Mouse (Mus musculus) liver, postnatal 0 days (tissue): ENCODE data around the gene Tns1. TPM values are rescaled to one million over a fixed set of nuclear protein-coding genes. Genes with fewer than 3 reads are reported as not detected.

ENCODE experiments used
- ATAC-seq: fragments of 200-750 bp; cut with Nextera tagmentation; 2 replicates; pipeline ENCODE4 v1.8.0; 2017; ENCODE audit warnings: mild to moderate bottlenecking, moderate library complexity
- DNase-seq: peaks from one replicate; pipeline ENCODE4 v3.0.0-alpha.2; 2016
- H3K27ac ChIP-seq: fragments of 300-500 bp; sonication (generic); 2 replicates; pipeline ENCODE4 v1.5.1; 2014; ENCODE audit warnings: antibody characterized with exemption, moderate library complexity, mild to moderate bottlenecking, low read depth
- H3K27me3 ChIP-seq: fragments of 300-500 bp; sonication (generic); 2 replicates; pipeline ENCODE4 v1.6.1; 2014; ENCODE audit warnings: low read length, control low read depth, mixed read lengths; ENCODE audit not compliant: insufficient read depth
- H3K36me3 ChIP-seq: fragments of 300-500 bp; sonication (generic); replicated peaks from 2 replicates; pipeline ENCODE4 v1.6.1; 2014; ENCODE audit warnings: mild to moderate bottlenecking, control low read depth, low read length, moderate library complexity, mixed read lengths; ENCODE audit not compliant: insufficient read depth
- H3K4me1 ChIP-seq: fragments of 300-500 bp; sonication (generic); 2 replicates; pipeline ENCODE4 v1.6.1; 2014; ENCODE audit warnings: antibody characterized with exemption, mild to moderate bottlenecking, control low read depth; ENCODE audit not compliant: insufficient read depth
- H3K4me2 ChIP-seq: fragments of 300-500 bp; sonication (generic); 2 replicates; pipeline ENCODE4 v1.6.1; 2014; ENCODE audit warnings: low read depth, mild to moderate bottlenecking, low read length, moderate library complexity, mixed read lengths
- H3K4me3 ChIP-seq: fragments of 300-500 bp; sonication (generic); 2 replicates; pipeline ENCODE4 v1.5.1; 2014; ENCODE audit warnings: low read depth, low read length
- H3K9ac ChIP-seq: fragments of 300-500 bp; sonication (generic); replicated peaks from 2 replicates; pipeline ENCODE4 v1.6.1; 2014; ENCODE audit warnings: mild to moderate bottlenecking, moderate library complexity
- H3K9me3 ChIP-seq: fragments of 300-500 bp; sonication (generic); 2 replicates; pipeline ENCODE4 v1.6.1; 2016; ENCODE audit warnings: mild to moderate bottlenecking, control low read depth, low read length, mixed read lengths
- CTCF ChIP-seq: sonication (generic); IDR thresholded peaks from 2 replicates; pipeline ENCODE4 v1.5.1; 2016; ENCODE audit warnings: antibody characterized with exemption, low read depth
- EP300 ChIP-seq: IDR thresholded peaks from 2 replicates; pipeline ENCODE4 v1.6.1; 2016; ENCODE audit warnings: antibody characterized with exemption, low read depth, mild to moderate bottlenecking
- WGBS: fragments of 180-500 bp; shearing (Covaris S2); extraction: QIAGEN DNeasy Blood & Tissue Kit; methylation state at CpG from one replicate; pipeline ENCODE4 v1.1.7; 2014; ENCODE audit not compliant: insufficient replicate concordance; 5-methylcytosine and 5-hydroxymethylcytosine counted together
- polyA plus RNA-seq: library from polyadenylated mRNA; unstranded; fragments of >200 nt; fragmentation: Nextera tagmentation; extraction: Ambion mirVana; gene quantifications from 2 replicates; pipeline ENCODE4 v1.2.1, GENCODE M21; 2015

Gene Tns1
- polyA plus RNA-seq, 1 experiment from 2014 or later, result 12.1 TPM

GRCm38 (mm10) chr1:74106214-74106613, 18.0 kb downstream of the Tns1 start:
- TF ChIP-seq CTCF, result no peak
- TF ChIP-seq EP300, result no peak
- ATAC-seq, result no peak
- H3K9me3 ChIP-seq, result no peaks in the 10 kb centered on the region
- H3K27me3 ChIP-seq, result peaks cover 8% of the 10 kb centered on the region; the same call in 1 of the 2 replicates
- no peak overlapping the region for H3K27ac ChIP-seq
- H3K4me3 ChIP-seq, result no peak overlapping the region
- H3K4me1 ChIP-seq, result peaks cover 5% of the 10 kb centered on the region; the same call in 1 of the 2 replicates
- H3K36me3 ChIP-seq, result no peaks in the 10 kb centered on the region
- 67% methylated on average over 6 of the region's 6 CpGs for WGBS
- no peak for DNase-seq
- H3K9ac ChIP-seq, result no peak overlapping the region
- no peak overlapping the region for H3K4me2 ChIP-seq

GRCm38 (mm10) chr1:74105660-74106059, 18.6 kb downstream of the Tns1 start:
- Histone ChIP-seq H3K9me3 (no peaks in the 10 kb centered on the region), H3K9ac (no peak overlapping the region), H3K4me1 (peaks cover 5% of the 10 kb centered on the region; the same call in 1 of the 2 replicates), H3K4me2 (no peak overlapping the region), H3K27ac (no peak overlapping the region), H3K4me3 (no peak overlapping the region), H3K36me3 (no peaks in the 10 kb centered on the region), H3K27me3 (peaks cover 11% of the 10 kb centered on the region; the same call in 1 of the 2 replicates)
- WGBS, result 71% methylated on average over 4 of the region's 4 CpGs
- no peak for ATAC-seq
- no peak for DNase-seq
- TF ChIP-seq EP300, result no peak
- TF ChIP-seq CTCF, result no peak

GRCm38 (mm10) chr1:74103654-74104353, 20.4 kb downstream of the Tns1 start:
- peaks cover 2% of the 10 kb centered on the region; the same call in 1 of the 2 replicates for H3K4me1 ChIP-seq
- H3K27ac ChIP-seq, result no peak overlapping the region
- ATAC-seq (no peak), DNase-seq (no peak)
- H3K36me3 ChIP-seq, result no peaks in the 10 kb centered on the region
- peaks cover 29% of the 10 kb centered on the region for H3K27me3 ChIP-seq
- no peaks in the 10 kb centered on the region for H3K9me3 ChIP-seq
- no peak overlapping the region for H3K4me3 ChIP-seq
- no peak for TF ChIP-seq EP300
- TF ChIP-seq CTCF, result no peak
- H3K9ac ChIP-seq, result no peak overlapping the region
- WGBS, result 56% methylated on average over 6 of the region's 6 CpGs
- no peak overlapping the region for H3K4me2 ChIP-seq

GRCm38 (mm10) chr1:74099001-74099435, 25.2 kb downstream of the Tns1 start:
- H3K4me3 ChIP-seq, result peak overlapping the region; percentile 32; the same call in 1 of the 2 replicates

GRCm38 (mm10) chr1:74098004-74099000, 25.9 kb downstream of the Tns1 start:
- Histone ChIP-seq H3K27me3 (peaks cover 66% of the 10 kb centered on the region), H3K4me1 (peaks cover 8% of the 10 kb centered on the region; the same call in 1 of the 2 replicates), H3K27ac (no peak overlapping the region), H3K9ac (0 out of 2 replicates have a peak overlapping the region, but pooled peaks have one; percentile 11), H3K4me2 (peak overlapping the region; percentile 55), H3K9me3 (no peaks in the 10 kb centered on the region), H3K4me3 (peak overlapping the region; percentile 32), H3K36me3 (no peaks in the 10 kb centered on the region)
- peak; percentile 31 for DNase-seq
- 0 out of 2 replicates have a peak, but pooled peaks have one; percentile 8 for TF ChIP-seq CTCF
- no peak for TF ChIP-seq EP300
- ATAC-seq, result no peak
- WGBS, result 2% methylated on average over 39 of the region's 58 CpGs

More at GRCm38 (mm10) chr1:74099001-74099435, 25.2 kb downstream of the Tns1 start:
- no peaks in the 10 kb centered on the region for H3K9me3 ChIP-seq
- peaks cover 67% of the 10 kb centered on the region for H3K27me3 ChIP-seq
- no peak overlapping the region for H3K27ac ChIP-seq
- H3K4me2 ChIP-seq, result peak overlapping the region; percentile 55; the same call in 1 of the 2 replicates
- no peak for ATAC-seq
- H3K36me3 ChIP-seq, result no peaks in the 10 kb centered on the region
- WGBS, result 2% methylated on average over 13 of the region's 14 CpGs
- H3K4me1 ChIP-seq, result peaks cover 8% of the 10 kb centered on the region; the same call in 1 of the 2 replicates
- no peak for DNase-seq
- TF ChIP-seq EP300 (no peak), CTCF (no peak)
- no peak overlapping the region for H3K9ac ChIP-seq
